Mouse (Mus musculus) MEL (cell line): Measurements from ENCODE around the gene Ripor3. TPM values are rescaled to one million over a fixed set of nuclear protein-coding genes. Genes with fewer than 3 reads are reported as not detected.

ENCODE experiments used
- DNase-seq: peaks from one replicate; pipeline ENCODE4 v3.0.0; 2011; ENCODE audit warnings: low read depth, low spot score
- H3K27ac ChIP-seq: 2 replicates; pipeline ENCODE4 v1.5.1; 2012; ENCODE audit warnings: low read depth, mild to moderate bottlenecking, control low read depth, low read length, moderate library complexity; ENCODE audit not compliant: control insufficient read depth
- H3K27me3 ChIP-seq, 2 experiments: fragments of 150-350 bp in 1 of 2; sonication (generic) in 1 of 2; 2 replicates each; pipeline ENCODE4 v1.6.1; 2012; ENCODE audit warnings: low read length in 2 of 2, mild to moderate bottlenecking in 2 of 2, improper control_type of control experiment in 1 of 2, moderate library complexity in 1 of 2; ENCODE audit not compliant: insufficient read depth in 2 of 2, control insufficient read depth in 1 of 2
- H3K36me3 ChIP-seq, 2 experiments: 2 replicates each; pipeline ENCODE4 v1.6.1; 2012 to 2014; ENCODE audit warnings: low read length in 2 of 2, improper control_type of control experiment in 1 of 2, inconsistent platforms in 1 of 2, mild to moderate bottlenecking in 1 of 2; ENCODE audit not compliant: insufficient read depth in 2 of 2, control insufficient read depth in 1 of 2
- H3K4me1 ChIP-seq, 2 experiments: fragments of 150-350 bp in 1 of 2; sonication (generic) in 1 of 2; 2 replicates each; pipeline ENCODE4 v1.6.1; 2012; ENCODE audit warnings: low read length in 2 of 2, improper control_type of control experiment in 1 of 2, mild to moderate bottlenecking in 1 of 2; ENCODE audit not compliant: insufficient read depth in 2 of 2, control insufficient read depth in 1 of 2
- H3K4me3 ChIP-seq, 2 experiments: fragments of 150-350 bp in 1 of 2; sonication (generic) in 1 of 2; 2 replicates each; pipeline ENCODE4 v1.5.1; 2012; ENCODE audit warnings: low read depth in 2 of 2, low read length in 2 of 2, mild to moderate bottlenecking in 2 of 2, moderate library complexity in 2 of 2, control low read depth in 1 of 2, improper control_type of control experiment in 1 of 2; ENCODE audit not compliant: control insufficient read depth in 1 of 2, insufficient read depth in 1 of 2
- H3K79me2 ChIP-seq: 2 replicates; pipeline ENCODE4 v1.6.1; 2012; ENCODE audit warnings: mild to moderate bottlenecking, low read length, moderate library complexity; ENCODE audit not compliant: control insufficient read depth, poor library complexity, insufficient read depth
- H3K9ac ChIP-seq: 2 replicates; pipeline ENCODE4 v1.6.1; 2012; ENCODE audit warnings: low read depth, mild to moderate bottlenecking, control low read depth, low read length, moderate library complexity; ENCODE audit not compliant: control insufficient read depth, poor library complexity, severe bottlenecking
- H3K9me3 ChIP-seq: fragments of 150-350 bp; sonication (generic); replicated peaks from 2 replicates; pipeline ENCODE4 v1.6.1; 2012; ENCODE audit warnings: mild to moderate bottlenecking, low read length, improper control_type of control experiment, moderate library complexity; ENCODE audit not compliant: insufficient read depth
- CHD2 ChIP-seq: IDR thresholded peaks from 2 replicates; pipeline ENCODE4 v1.6.1; 2011; ENCODE audit warnings: low read length, improper control_type of control experiment
- ELF1 ChIP-seq: IDR thresholded peaks from 2 replicates; pipeline ENCODE4 v1.6.1; 2014; ENCODE audit warnings: low read depth, mild to moderate bottlenecking, inconsistent platforms, low read length, improper control_type of control experiment, moderate library complexity
- ETS1 ChIP-seq: IDR thresholded peaks from 2 replicates; pipeline ENCODE4 v1.6.1; 2012; ENCODE audit warnings: low read depth, mild to moderate bottlenecking, inconsistent platforms, low read length, improper control_type of control experiment, moderate library complexity
- GABPA ChIP-seq: IDR thresholded peaks from 2 replicates; pipeline ENCODE4 v1.6.1; 2012; ENCODE audit warnings: low read depth, mild to moderate bottlenecking, inconsistent platforms, low read length, improper control_type of control experiment, moderate library complexity
- HCFC1 ChIP-seq: IDR thresholded peaks from 2 replicates; pipeline ENCODE4 v1.6.1; 2012; ENCODE audit warnings: low read depth, mild to moderate bottlenecking, inconsistent platforms, low read length, improper control_type of control experiment, moderate library complexity
- KAT2A ChIP-seq: conservative IDR thresholded peaks from 2 replicates; pipeline ENCODE4 v1.6.1; 2012; ENCODE audit warnings: low read depth, low read length, improper control_type of control experiment, inconsistent platforms
- MAFK ChIP-seq: IDR thresholded peaks from 2 replicates; pipeline ENCODE4 v1.6.1; 2011; ENCODE audit warnings: low read depth, mild to moderate bottlenecking, low read length, improper control_type of control experiment, borderline replicate concordance
- MAZ ChIP-seq: IDR thresholded peaks from 2 replicates; pipeline ENCODE4 v1.6.1; 2012; ENCODE audit warnings: low read depth, mild to moderate bottlenecking, inconsistent platforms, low read length, improper control_type of control experiment
- MXI1 ChIP-seq: IDR thresholded peaks from 2 replicates; pipeline ENCODE4 v1.6.1; 2011; ENCODE audit warnings: mild to moderate bottlenecking, low read depth, low read length, improper control_type of control experiment
- NRF1 ChIP-seq: IDR thresholded peaks from 2 replicates; pipeline ENCODE4 v1.6.1; 2014; ENCODE audit warnings: low read depth, mild to moderate bottlenecking, inconsistent platforms, low read length, improper control_type of control experiment, moderate library complexity; ENCODE audit not compliant: poor library complexity, insufficient read depth, severe bottlenecking
- POLR2AphosphoS5 ChIP-seq: IDR thresholded peaks from 2 replicates; pipeline ENCODE4 v1.6.1; 2012; ENCODE audit warnings: low read depth, borderline replicate concordance, mild to moderate bottlenecking, inconsistent platforms, low read length, moderate library complexity, mixed read lengths
- RAD21 ChIP-seq: IDR thresholded peaks from 2 replicates; pipeline ENCODE4 v1.6.1; 2011; ENCODE audit warnings: mild to moderate bottlenecking, low read depth, low read length, improper control_type of control experiment
- RCOR1 ChIP-seq: IDR thresholded peaks from 2 replicates; pipeline ENCODE4 v1.6.1; 2012; ENCODE audit warnings: low read depth, mild to moderate bottlenecking, inconsistent platforms, low read length, improper control_type of control experiment
- SIN3A ChIP-seq: IDR thresholded peaks from 2 replicates; pipeline ENCODE4 v1.6.1; 2012; ENCODE audit warnings: low read length, improper control_type of control experiment, inconsistent platforms
- SMC3 ChIP-seq: IDR thresholded peaks from 2 replicates; pipeline ENCODE4 v1.6.1; 2011; ENCODE audit warnings: low read depth, low read length, improper control_type of control experiment
- TAL1 ChIP-seq: IDR thresholded peaks from 2 replicates; pipeline ENCODE4 v1.6.1; 2012; ENCODE audit warnings: mild to moderate bottlenecking, inconsistent platforms, low read length, moderate library complexity, mixed read lengths
- TBP ChIP-seq: IDR thresholded peaks from 2 replicates; pipeline ENCODE4 v1.8.0; 2011; ENCODE audit warnings: low read depth, low read length, improper control_type of control experiment
- TCF12 ChIP-seq: IDR thresholded peaks from 2 replicates; pipeline ENCODE4 v1.6.1; 2014; ENCODE audit warnings: low read depth, mild to moderate bottlenecking, inconsistent platforms, low read length, improper control_type of control experiment, moderate library complexity
- UBTF ChIP-seq: IDR thresholded peaks from 2 replicates; pipeline ENCODE4 v1.6.1; 2012; ENCODE audit warnings: low read depth, mild to moderate bottlenecking, inconsistent platforms, low read length, improper control_type of control experiment, moderate library complexity, borderline replicate concordance; ENCODE audit not compliant: insufficient read depth
- USF1 ChIP-seq: IDR thresholded peaks from 2 replicates; pipeline ENCODE4 v1.6.1; 2014; ENCODE audit warnings: low read depth, mild to moderate bottlenecking, inconsistent platforms, low read length, improper control_type of control experiment, moderate library complexity
- ZC3H11A ChIP-seq: IDR thresholded peaks from 2 replicates; pipeline ENCODE4 v1.6.1; 2012; ENCODE audit warnings: low read depth, mild to moderate bottlenecking, inconsistent platforms, low read length, improper control_type of control experiment
- ZMIZ1 ChIP-seq: IDR thresholded peaks from 2 replicates; pipeline ENCODE4 v1.6.1; 2012; ENCODE audit warnings: low read depth, mild to moderate bottlenecking, inconsistent platforms, low read length, improper control_type of control experiment, moderate library complexity
- ZNF384 ChIP-seq: IDR thresholded peaks from 2 replicates; pipeline ENCODE4 v1.6.1; 2012; ENCODE audit warnings: low read depth, mild to moderate bottlenecking, inconsistent platforms, low read length, improper control_type of control experiment
- polyA plus RNA-seq, 2 experiments: library from polyadenylated mRNA; stranded (reverse) in 1 of 2; unstranded in 1 of 2; fragments of >175 nt in 1 of 2; fragments of >200 nt in 1 of 2; gene quantifications; 2 replicates each; pipeline versions ENCODE4 v1.2.1 to v1.2.4; 2012; ENCODE audit warnings: low replicate concordance in 2 of 2, low read depth in 1 of 2; ENCODE audit not compliant: insufficient read length in 2 of 2, insufficient read depth in 1 of 2, missing spikeins in 1 of 2
- total RNA-seq: library from RNA; depleted of rRNA; stranded (reverse); fragments of 300-350 nt; gene quantifications from 2 replicates; pipeline ENCODE4 v1.2.3, GENCODE M21; 2012

The Ripor3 gene
- total and polyA plus RNA-seq, 3 experiments: not detected

DNA sequence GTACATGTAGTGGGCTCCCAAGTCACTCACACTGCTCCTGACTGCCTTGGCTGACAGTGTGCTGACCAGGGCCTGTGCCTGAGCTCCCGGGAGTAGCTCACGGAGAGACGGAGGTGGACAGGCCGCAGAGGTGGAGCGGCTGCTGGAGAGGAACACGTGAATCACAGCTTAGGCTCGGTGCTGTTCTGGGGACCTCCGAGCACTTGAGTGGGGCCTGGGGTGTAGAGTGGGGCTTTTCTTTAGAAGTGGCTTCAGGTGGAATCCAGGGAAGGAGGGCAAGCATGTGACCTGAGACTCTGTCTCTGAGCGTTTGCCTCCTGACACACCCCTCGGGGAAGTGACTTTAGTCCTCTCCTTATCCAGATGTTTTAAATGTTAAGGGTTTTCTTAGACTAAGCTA, 56.6 kb downstream of the Ripor3 start:
- TF ChIP-seq ZMIZ1 (no peak), RCOR1 (no peak), SMC3 (no peak), UBTF (no peak), ETS1 (no peak), NRF1 (no peak), CHD2 (no peak), KAT2A (no peak)
- H3K27me3 ChIP-seq: no peaks in the 10 kb centered on the region
- no peak overlapping the region for H3K27ac ChIP-seq
- DNase-seq: no peak
- H3K36me3 ChIP-seq: no peaks in the 10 kb centered on the region
- H3K79me2 ChIP-seq: peaks cover 12% of the 10 kb centered on the region
- H3K9ac ChIP-seq: no peak overlapping the region
- H3K4me3 ChIP-seq: no peak overlapping the region
- H3K9me3 ChIP-seq: no peaks in the 10 kb centered on the region
- H3K4me1 ChIP-seq: peaks cover 0 to 3% of the 10 kb centered on the region in 2 experiments; a peak in 1 of 4 replicates

DNA sequence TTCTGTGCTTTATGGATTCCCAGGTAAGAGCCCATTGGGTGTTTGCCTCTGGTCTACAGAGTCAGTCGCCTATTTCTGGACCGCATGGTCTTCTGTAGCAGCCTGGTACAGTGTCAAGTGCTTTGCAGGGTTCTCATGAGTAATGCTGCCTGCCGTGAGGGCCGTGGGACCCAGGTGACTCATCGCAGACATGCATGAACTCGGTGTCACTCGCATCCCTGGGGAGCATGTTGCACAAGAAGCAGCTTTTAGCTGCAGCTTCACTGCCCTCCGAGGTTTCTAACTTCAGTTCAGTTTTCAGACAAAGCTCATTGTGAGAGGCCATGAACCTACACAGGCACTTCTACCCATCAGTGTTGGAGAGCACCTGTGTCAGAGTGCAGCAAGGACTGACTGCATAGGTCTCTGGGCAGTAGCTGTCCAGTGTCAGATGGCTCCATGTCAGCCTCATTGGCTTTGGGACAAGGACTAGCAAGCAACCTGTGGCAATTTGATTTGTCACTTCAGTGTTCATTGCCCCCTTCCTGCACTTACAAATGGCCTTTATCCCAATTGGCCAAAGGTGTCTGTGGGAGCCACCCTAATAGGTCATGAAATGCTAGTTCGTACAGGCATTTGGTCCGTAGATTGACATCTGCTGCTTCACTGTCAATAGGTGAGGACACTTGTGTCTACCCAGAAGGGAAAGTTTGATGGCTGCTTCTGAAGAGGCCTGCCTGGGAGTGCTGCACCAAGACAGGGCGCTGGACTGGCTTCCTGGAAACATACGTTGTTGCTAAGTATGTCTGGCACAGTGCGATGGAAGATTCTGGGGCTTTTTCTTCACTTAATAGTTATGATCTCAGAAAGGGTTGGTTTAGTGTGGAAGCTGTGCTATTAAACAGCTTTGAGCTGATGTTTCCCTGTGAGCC, 58.9 kb downstream of the Ripor3 start:
- Histone ChIP-seq H3K27ac (no peak overlapping the region), H3K36me3 (no peaks in the 10 kb centered on the region), H3K79me2 (peaks cover 18% of the 10 kb centered on the region), H3K4me1 (peaks cover 0 to 3% of the 10 kb centered on the region in 2 experiments; a peak in 3 of 4 replicates), H3K9me3 (no peaks in the 10 kb centered on the region), H3K27me3 (no peaks in the 10 kb centered on the region), H3K4me3 (no peak overlapping the region), H3K9ac (no peak overlapping the region)
- DNase-seq: no peak
- no peak for TF ChIP-seq ELF1
- no peak for TF ChIP-seq ZNF384
- TF ChIP-seq MAFK: no peak
- TF ChIP-seq MXI1: no peak
- TF ChIP-seq TCF12: no peak
- TF ChIP-seq GABPA: no peak

DNA sequence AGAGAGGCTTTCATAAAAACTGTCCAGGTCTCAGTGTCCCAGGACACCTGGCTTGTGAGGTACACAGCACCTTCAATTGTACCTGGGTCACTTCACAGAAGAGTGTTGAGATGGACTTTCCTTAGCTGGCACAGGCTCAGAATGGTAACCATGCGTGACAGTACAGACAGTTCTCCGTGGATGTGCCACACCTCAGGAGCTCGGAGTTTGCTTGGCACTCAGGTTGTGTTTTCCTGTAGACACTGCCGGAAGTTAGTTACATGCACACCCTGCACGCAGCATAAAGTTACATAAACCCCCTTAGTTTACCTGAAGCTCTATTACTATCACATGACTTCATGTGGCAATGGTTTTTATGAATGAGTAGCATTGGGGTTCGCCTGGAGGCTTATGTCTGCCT, 59.7 kb downstream of the Ripor3 start:
- Histone ChIP-seq H3K9me3 (no peaks in the 10 kb centered on the region), H3K4me1 (peaks cover 0 to 3% of the 10 kb centered on the region in 2 experiments; a peak in 3 of 4 replicates), H3K27ac (no peak overlapping the region), H3K36me3 (no peaks in the 10 kb centered on the region), H3K79me2 (peaks cover 20% of the 10 kb centered on the region), H3K4me3 (no peak overlapping the region), H3K27me3 (no peaks in the 10 kb centered on the region), H3K9ac (no peak overlapping the region)
- no peak for DNase-seq
- TF ChIP-seq POLR2AphosphoS5 (no peak), RAD21 (no peak), SIN3A (no peak), NRF1 (no peak), TAL1 (no peak), GABPA (no peak), CHD2 (no peak), UBTF (no peak), HCFC1 (no peak), KAT2A (no peak), MAZ (no peak), USF1 (no peak), TBP (no peak), ZNF384 (no peak), ZC3H11A (no peak)
